In genomic region chr1:84694688-84695474, GRCm38 (mm10) we compare ENCODE assay signal across 9 mouse cellular contexts. TPM values are rescaled to one million over a fixed set of nuclear protein-coding genes. Genes with fewer than 3 reads are reported as not detected.
A peak's percentile ranks its signal among the peaks of the same experiment; 100 is the strongest.
DNase-seq lines count a peak whose midpoint lies in the region; ATAC-seq and TF ChIP-seq lines count a peak whose summit lies in the region.
"Had no signal": no experiment of that assay in that cellular context is flagged by ENCODE, and none has a peak within 500 bp of the region (broad histone marks: within the 10 kb centered on the region; RNA-seq: fewer than 3 reads in every experiment).

No protein-coding gene starts in this region.

- peak overlapping the region; percentile 81 for H3K9ac ChIP-seq in hindbrain, postnatal 0 days (replicated peaks; ENCODE audit: low read length)
- no peak overlapping the region for H3K9ac ChIP-seq in liver, embryonic 13.5 days

- no peaks in the 10 kb centered on the region for H3K36me3 ChIP-seq in hindbrain, postnatal 0 days (ENCODE audit: insufficient read depth, low read length)
- no peaks in the 10 kb centered on the region for H3K36me3 ChIP-seq in liver, embryonic 13.5 days

- peak; percentile 16 to 59 for DNase-seq in adrenal gland, adult (ENCODE audit: inconsistent age in 2 of 2, low spot score in 1 of 2)
- DNase-seq in adrenal gland, postnatal 4 days (ENCODE audit: low spot score in 2 of 2) = no peak
- peak; percentile 28 for DNase-seq in ES-CJ7 (ENCODE audit: low read depth, low spot score)
- peak; percentile 45 for DNase-seq in embryo, embryonic 11 days
- DNase-seq in hindbrain, postnatal 0 days (ENCODE audit: low spot score) = peak; percentile 88
- no peak for DNase-seq in liver, embryonic 13.5 days
- DNase-seq in right cerebral cortex, postnatal 36 days (ENCODE audit: low spot score in 2 of 2) = peak; percentile 38 to 42
- DNase-seq in B cell, adult 2 months = no peak

- H3K4me3 ChIP-seq in hindbrain, postnatal 0 days (ENCODE audit: low read length) = peak overlapping the region; percentile 82
- H3K4me3 ChIP-seq in liver, embryonic 13.5 days (replicated peaks) = peak overlapping the region; percentile 43
- H3K4me3 ChIP-seq: erythroblast, embryonic 14.5 days had no signal

- peak; percentile 62 for TF ChIP-seq CTCF in hindbrain, postnatal 0 days (IDR thresholded peaks at IDR 0.05; ENCODE audit: low read depth)

- ATAC-seq in hindbrain, postnatal 0 days = peak; percentile 79
- no peak for ATAC-seq in liver, embryonic 13.5 days (ENCODE audit: low read depth)

- no peaks in the 10 kb centered on the region for H3K27me3 ChIP-seq in hindbrain, postnatal 0 days (ENCODE audit: insufficient read depth, low read length)
- H3K27me3 ChIP-seq in liver, embryonic 13.5 days = peaks cover 38% of the 10 kb centered on the region

- peaks cover 13% of the 10 kb centered on the region for H3K4me1 ChIP-seq in hindbrain, postnatal 0 days (ENCODE audit: insufficient read depth, low read length)
- peaks cover 6% of the 10 kb centered on the region for H3K4me1 ChIP-seq in liver, embryonic 13.5 days (replicated peaks)

- WGBS in hindbrain, postnatal 0 days = 4% methylated on average over 26 of the region's 26 CpGs
- WGBS in liver, embryonic 13.5 days (ENCODE audit: insufficient replicate concordance) = 12% methylated on average over 26 of the region's 26 CpGs

- H3K4me2 ChIP-seq in hindbrain, postnatal 0 days (ENCODE audit: low read depth, low read length) = peak overlapping the region; percentile 71
- H3K4me2 ChIP-seq in liver, embryonic 13.5 days = peak overlapping the region; percentile 59

- H3K9me3 ChIP-seq in hindbrain, postnatal 0 days (ENCODE audit: low read length) = no peaks in the 10 kb centered on the region
- H3K9me3 ChIP-seq in liver, embryonic 13.5 days (replicated peaks) = no peaks in the 10 kb centered on the region

- H3K27ac ChIP-seq in hindbrain, postnatal 0 days = peak overlapping the region; percentile 95
- no peak overlapping the region for H3K27ac ChIP-seq in liver, embryonic 13.5 days

RNA-seq across cellular contexts. Expression of gene Dner, which starts 1.1 kb away (rescaled TPM):
- total RNA-seq in adrenal gland, postnatal 4 days (2021) = 1 to 10 TPM; 6.5 to 6.8 TPM
- total RNA-seq in hindbrain, postnatal 0 days (2014; rRNA removed) = 330 and 331 TPM in 2 replicates
- polyA plus RNA-seq in hindbrain, postnatal 0 days (2015; fragmentation: Nextera tagmentation; extraction: Ambion mirVana) = 318 and 322 TPM in 2 replicates
- 0.24 and 0.36 TPM in 2 replicates for polyA plus RNA-seq in liver, embryonic 13.5 days (2015; fragmentation: Nextera tagmentation; extraction: Ambion mirVana)
- polyA plus RNA-seq: erythroblast, embryonic 14.5 days had no signal

Comparison
In these comparisons a context has a peak if more than half of its experiments do, and no peak if none do; other contexts are left out.
1. DNase-seq: peak in adrenal gland, adult (2 of 2), ES-CJ7 (single experiment), embryo, embryonic 11 days (single experiment), hindbrain, postnatal 0 days (single experiment) and right cerebral cortex, postnatal 36 days (2 of 2); none in adrenal gland, postnatal 4 days (0 of 2), liver, embryonic 13.5 days (single experiment) and B cell, adult 2 months (0 of 2).
2. RNA of gene Dner, which starts 1.1 kb away (total RNA-seq): 330 to 331 TPM in hindbrain, postnatal 0 days; 6.5 to 6.8 TPM in adrenal gland, postnatal 4 days; every median in the first group is over 10 times any median in the second.